Mouse (Mus musculus) limb, embryonic 12.5 days (tissue): ENCODE measurements at regions not wholly inside any gene's neighbourhood (a gene's known extent, or its start where the extent isn't known, plus 50 kb on each side); places are given as distances from the start of the nearest gene placed in this dataset.

ENCODE experiments used
- ATAC-seq: fragments of 200-750 bp; cut with Nextera tagmentation; 2 replicates; pipeline ENCODE4 v1.8.0; 2017; ENCODE audit warnings: low read depth, moderate TSS enrichment; ENCODE audit not compliant: insufficient number of reproducible peaks, insufficient read depth, low FRiP score, low TSS enrichment
- H3K27ac ChIP-seq: fragments of 300-500 bp; sonication (generic); 2 replicates; pipeline ENCODE4 v1.5.1; 2016; ENCODE audit warnings: mild to moderate bottlenecking, moderate library complexity
- H3K27me3 ChIP-seq: fragments of 300-500 bp; sonication (generic); 2 replicates; pipeline ENCODE4 v1.6.1; 2016; ENCODE audit warnings: mild to moderate bottlenecking, moderate library complexity
- H3K36me3 ChIP-seq: fragments of 300-500 bp; sonication (generic); 2 replicates; pipeline ENCODE4 v1.6.1; 2016; ENCODE audit warnings: mild to moderate bottlenecking, moderate library complexity
- H3K4me1 ChIP-seq: fragments of 300-500 bp; sonication (generic); replicated peaks from 2 replicates; pipeline ENCODE4 v1.6.1; 2016
- H3K4me2 ChIP-seq: fragments of 300-500 bp; sonication (generic); 2 replicates; pipeline ENCODE4 v1.6.1; 2016; ENCODE audit warnings: mild to moderate bottlenecking, moderate library complexity
- H3K4me3 ChIP-seq: fragments of 300-500 bp; sonication (generic); replicated peaks from 2 replicates; pipeline ENCODE4 v1.5.1; 2016; ENCODE audit warnings: mild to moderate bottlenecking
- H3K9ac ChIP-seq: fragments of 300-500 bp; sonication (generic); replicated peaks from 2 replicates; pipeline ENCODE4 v1.6.1; 2016; ENCODE audit warnings: mild to moderate bottlenecking, moderate library complexity
- H3K9me3 ChIP-seq: fragments of 300-500 bp; sonication (generic); 2 replicates; pipeline ENCODE4 v1.6.1; 2016; ENCODE audit warnings: mild to moderate bottlenecking, moderate library complexity
- WGBS: fragments of 180-500 bp; shearing (Covaris S2); methylation state at CpG from one replicate; pipeline ENCODE4 v1.1.7; 2016; 5-methylcytosine and 5-hydroxymethylcytosine counted together

DNA sequence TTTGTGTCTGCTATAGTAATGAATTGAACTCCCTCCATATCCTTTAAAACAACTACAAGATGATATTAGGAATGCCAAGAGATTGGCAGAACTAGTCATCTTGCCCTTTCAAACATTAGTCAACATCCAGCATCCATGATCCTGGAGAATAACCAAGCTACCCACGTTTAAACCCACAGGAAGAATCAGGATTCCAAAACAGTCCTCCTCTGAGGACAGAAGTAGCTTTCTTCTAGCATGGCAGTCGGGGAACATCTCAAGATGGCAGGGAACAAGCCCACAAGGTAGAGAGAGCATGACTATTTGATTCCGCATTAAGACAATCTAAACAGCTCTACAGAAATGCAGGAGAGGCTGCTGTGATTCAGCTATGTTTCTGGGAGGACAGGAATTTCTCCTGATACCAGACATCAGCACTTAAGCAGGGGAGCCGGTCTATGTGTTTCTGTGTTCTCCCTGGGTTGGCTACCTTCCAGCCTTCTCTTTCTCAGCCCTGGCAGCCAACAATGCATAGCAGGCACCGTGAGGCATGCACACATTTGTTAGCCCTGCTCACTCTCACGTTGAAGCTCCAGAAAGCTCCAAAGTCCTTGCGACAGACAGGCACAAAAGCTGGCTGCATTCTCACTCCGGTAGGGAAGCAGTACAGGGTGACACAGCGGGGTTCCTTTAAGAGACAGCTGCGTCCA lies 138.8 kb downstream of the Dhx15 start:
- 62% methylated on average over 10 of the region's 10 CpGs for WGBS
- no peak for ATAC-seq
- H3K36me3 ChIP-seq, result no peaks in the 10 kb centered on the region

DNA sequence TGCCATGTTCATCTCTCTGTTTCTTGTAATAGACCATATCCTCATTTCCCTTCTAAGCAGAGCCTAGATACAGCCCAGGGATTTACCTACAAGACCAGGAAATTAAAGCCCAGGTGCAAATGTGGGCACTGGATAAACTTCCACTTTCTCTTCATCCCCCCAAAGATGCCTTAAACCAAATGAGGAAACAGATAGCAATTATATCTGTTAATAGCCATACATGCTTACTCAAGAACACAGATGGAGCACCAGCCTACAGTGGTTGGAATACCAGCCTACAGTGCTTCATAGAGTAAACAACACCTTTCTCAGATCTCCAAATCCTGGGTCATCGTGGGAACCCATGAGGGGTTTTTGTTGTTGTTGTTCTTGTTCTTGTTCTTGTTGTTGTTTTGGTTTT lies 141.5 kb downstream of the Dhx15 start:
- Histone ChIP-seq H3K4me3 (no peak overlapping the region), H3K27ac (no peak overlapping the region), H3K9ac (no peak overlapping the region), H3K36me3 (no peaks in the 10 kb centered on the region), H3K9me3 (no peaks in the 10 kb centered on the region), H3K4me2 (no peak overlapping the region), H3K27me3 (no peaks in the 10 kb centered on the region), H3K4me1 (no peaks in the 10 kb centered on the region)
- ATAC-seq, result no peak
- 85% methylated on average over 1 of the region's 1 CpGs for WGBS

More for the DNA sequence above, 138.8 kb downstream of the Dhx15 start:
- Histone ChIP-seq H3K9ac (no peak overlapping the region), H3K27me3 (no peaks in the 10 kb centered on the region), H3K4me1 (no peaks in the 10 kb centered on the region), H3K4me3 (no peak overlapping the region), H3K9me3 (no peaks in the 10 kb centered on the region), H3K27ac (no peak overlapping the region), H3K4me2 (no peak overlapping the region)

DNA sequence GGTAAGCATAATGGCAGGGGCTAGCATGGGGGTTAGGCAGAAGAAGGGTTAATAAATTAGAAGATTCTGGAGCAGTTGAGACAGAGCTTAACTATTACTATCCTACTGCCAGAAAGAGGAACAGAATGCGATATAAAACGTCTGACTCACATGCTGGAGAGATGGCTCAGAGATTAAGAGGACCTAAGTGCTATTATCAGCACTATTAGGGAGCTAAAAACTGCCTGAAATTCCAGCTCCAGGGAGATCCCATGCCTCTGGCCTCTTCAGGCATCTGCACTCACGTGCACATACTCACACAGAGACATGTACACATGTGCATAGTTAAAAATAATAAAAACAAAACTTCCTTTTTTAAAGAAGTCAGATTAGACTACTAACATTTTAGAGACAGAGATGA lies 143.6 kb downstream of the Dhx15 start:
- Histone ChIP-seq H3K4me1 (no peaks in the 10 kb centered on the region), H3K9me3 (no peaks in the 10 kb centered on the region), H3K4me3 (no peak overlapping the region), H3K9ac (no peak overlapping the region), H3K27me3 (no peaks in the 10 kb centered on the region), H3K36me3 (no peaks in the 10 kb centered on the region), H3K27ac (no peak overlapping the region), H3K4me2 (no peak overlapping the region)
- 91% methylated on average over 3 of the region's 3 CpGs for WGBS
- no peak for ATAC-seq

DNA sequence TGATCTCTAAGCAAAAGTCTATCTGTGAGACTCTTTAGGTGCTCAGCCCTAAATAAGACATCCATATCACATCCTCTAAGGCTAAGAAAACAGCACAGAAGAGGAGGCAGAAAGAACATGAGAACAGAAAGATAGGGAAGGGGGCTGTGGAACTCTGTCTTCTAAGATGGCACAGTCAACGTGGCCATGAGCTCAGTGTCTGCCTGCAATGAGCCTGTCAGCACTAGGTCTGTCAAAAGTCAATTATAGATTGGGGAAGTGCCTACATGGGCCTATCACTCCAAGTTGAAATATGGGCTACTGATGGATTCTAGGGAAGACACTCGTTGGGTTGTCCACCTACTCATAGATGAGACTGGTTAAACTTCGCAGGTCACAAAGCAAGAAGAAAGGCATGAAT lies 146.2 kb downstream of the Dhx15 start:
- Histone ChIP-seq H3K4me3 (no peak overlapping the region), H3K27me3 (no peaks in the 10 kb centered on the region; the same call in 1 of the 2 replicates), H3K36me3 (no peaks in the 10 kb centered on the region), H3K9me3 (no peaks in the 10 kb centered on the region), H3K9ac (no peak overlapping the region), H3K4me1 (no peaks in the 10 kb centered on the region), H3K4me2 (no peak overlapping the region), H3K27ac (no peak overlapping the region)
- no peak for ATAC-seq
- 81% methylated on average over 3 of the region's 3 CpGs for WGBS

DNA sequence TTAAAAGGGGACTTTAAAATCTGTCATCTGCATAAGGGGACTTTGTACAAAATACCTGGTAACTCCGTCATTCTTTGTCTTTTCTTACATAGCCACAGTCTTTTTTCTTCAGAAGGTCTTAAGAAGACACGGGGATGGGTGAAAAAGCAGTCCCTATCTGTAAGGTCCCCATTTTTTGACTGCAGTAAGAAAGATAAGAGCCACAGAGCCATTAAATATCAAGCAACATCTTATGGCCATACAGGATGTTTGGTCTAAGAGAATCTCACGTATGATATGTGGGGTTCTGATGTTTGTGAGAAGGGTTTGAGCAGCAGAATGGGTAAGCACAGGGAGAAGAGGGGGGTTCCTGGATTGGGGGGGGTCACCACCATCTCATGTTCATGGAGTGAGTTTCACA lies 148.9 kb downstream of the Dhx15 start:
- Histone ChIP-seq H3K4me3 (no peak overlapping the region), H3K4me2 (no peak overlapping the region), H3K27ac (no peak overlapping the region), H3K4me1 (no peaks in the 10 kb centered on the region), H3K36me3 (no peaks in the 10 kb centered on the region), H3K9me3 (no peaks in the 10 kb centered on the region), H3K27me3 (no peaks in the 10 kb centered on the region; the same call in 1 of the 2 replicates), H3K9ac (no peak overlapping the region)
- no peak for ATAC-seq
- 86% methylated on average over 3 of the region's 3 CpGs for WGBS

DNA sequence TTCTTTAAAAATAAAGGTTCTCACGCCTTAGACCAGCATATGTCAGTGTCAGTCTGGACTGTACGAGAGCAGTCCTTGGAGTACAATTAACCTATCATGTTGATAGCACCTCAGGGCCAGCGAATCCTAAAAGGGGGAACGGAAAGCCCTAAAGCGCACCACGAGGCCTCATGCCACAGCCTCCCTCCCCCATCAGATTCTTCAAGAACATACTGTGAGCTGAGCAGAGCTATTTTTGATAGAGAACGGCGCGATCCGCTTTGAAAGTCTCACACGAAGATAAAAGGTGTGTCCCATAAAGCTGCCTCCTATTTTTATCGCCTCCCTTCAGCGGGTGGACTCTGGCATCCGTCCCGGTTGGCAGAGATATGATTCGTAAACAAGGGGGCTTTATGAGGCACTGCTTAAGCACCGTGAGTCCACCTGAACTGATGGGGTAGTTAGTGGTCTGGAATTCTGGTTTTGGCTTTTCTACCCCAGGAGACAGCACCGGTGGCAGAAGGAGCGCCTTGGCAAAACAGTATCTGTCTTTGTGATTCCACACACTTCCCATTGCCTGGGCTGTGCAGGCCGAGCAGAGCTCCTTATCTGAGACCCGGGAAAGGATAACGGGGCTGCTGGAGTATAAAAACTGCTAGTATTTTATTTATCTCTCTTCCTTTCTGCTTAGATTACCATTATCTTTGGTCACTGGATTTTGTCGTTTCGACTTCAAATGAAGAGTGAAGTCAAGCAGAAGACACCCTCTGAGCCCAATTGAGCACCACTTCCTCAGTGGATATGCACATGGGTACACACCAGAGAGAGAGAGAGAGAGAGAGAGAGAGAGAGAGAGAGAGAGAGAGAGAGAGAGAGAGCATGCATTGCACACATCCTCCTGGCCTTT lies 149.6 kb downstream of the Dhx15 start:
- Histone ChIP-seq H3K4me3 (no peak overlapping the region), H3K9ac (no peak overlapping the region), H3K4me2 (no peak overlapping the region), H3K9me3 (no peaks in the 10 kb centered on the region), H3K36me3 (no peaks in the 10 kb centered on the region), H3K4me1 (no peaks in the 10 kb centered on the region), H3K27ac (no peak overlapping the region), H3K27me3 (no peaks in the 10 kb centered on the region; the same call in 1 of the 2 replicates)
- ATAC-seq, result no peak
- WGBS, result 77% methylated on average over 24 of the region's 24 CpGs

DNA sequence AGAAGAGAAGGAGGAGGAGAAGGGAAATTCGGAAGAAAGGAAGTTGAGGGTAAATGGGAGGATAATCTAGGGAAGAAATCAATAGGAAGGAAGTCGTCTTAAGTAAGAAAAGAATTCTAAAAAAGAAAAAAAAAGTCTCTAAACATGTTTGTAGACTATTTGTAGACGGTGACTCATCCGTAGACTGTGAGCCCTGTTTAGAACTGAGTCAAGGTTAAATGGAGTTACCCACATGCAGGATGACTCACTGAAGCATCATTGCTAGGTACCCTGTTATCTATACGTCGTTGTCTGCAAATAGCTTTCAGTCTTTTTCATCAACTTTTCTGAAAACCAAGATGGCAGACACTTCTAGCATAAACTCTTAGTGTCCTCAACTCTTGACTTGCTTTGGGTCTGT lies 155.0 kb downstream of the Dhx15 start:
- Histone ChIP-seq H3K9ac (no peak overlapping the region), H3K4me1 (no peaks in the 10 kb centered on the region), H3K27me3 (no peaks in the 10 kb centered on the region), H3K27ac (no peak overlapping the region), H3K36me3 (no peaks in the 10 kb centered on the region), H3K4me2 (no peak overlapping the region), H3K9me3 (no peaks in the 10 kb centered on the region), H3K4me3 (no peak overlapping the region)
- no peak for ATAC-seq
- 87% methylated on average over 6 of the region's 6 CpGs for WGBS

DNA sequence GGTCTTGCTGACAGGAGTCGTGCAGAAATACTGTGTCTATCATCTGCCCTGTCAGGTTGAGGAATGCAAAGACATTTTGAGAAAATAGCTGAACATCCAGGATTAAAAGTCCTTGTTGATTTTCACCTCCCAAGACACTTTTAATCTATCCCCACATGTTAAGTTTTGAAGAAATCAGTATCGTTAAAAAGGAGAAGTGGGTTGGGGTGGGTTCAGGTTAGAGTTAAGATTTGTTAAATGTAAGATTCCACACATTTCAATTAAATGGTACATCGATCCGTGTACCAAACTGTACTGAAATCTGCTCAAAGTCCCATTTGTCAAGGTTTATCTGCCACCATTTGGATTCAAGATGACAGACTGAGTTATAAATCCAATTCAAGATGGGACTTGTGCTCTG lies 162.8 kb downstream of the Dhx15 start:
- ATAC-seq, result no peak
- no peaks in the 10 kb centered on the region for H3K36me3 ChIP-seq
- H3K9me3 ChIP-seq, result no peaks in the 10 kb centered on the region
- no peak overlapping the region for H3K9ac ChIP-seq
- H3K27ac ChIP-seq, result no peak overlapping the region
- no peak overlapping the region for H3K4me2 ChIP-seq
- no peaks in the 10 kb centered on the region for H3K4me1 ChIP-seq
- no peaks in the 10 kb centered on the region for H3K27me3 ChIP-seq
- no peak overlapping the region for H3K4me3 ChIP-seq
- WGBS, result 87% methylated on average over 4 of the region's 4 CpGs

DNA sequence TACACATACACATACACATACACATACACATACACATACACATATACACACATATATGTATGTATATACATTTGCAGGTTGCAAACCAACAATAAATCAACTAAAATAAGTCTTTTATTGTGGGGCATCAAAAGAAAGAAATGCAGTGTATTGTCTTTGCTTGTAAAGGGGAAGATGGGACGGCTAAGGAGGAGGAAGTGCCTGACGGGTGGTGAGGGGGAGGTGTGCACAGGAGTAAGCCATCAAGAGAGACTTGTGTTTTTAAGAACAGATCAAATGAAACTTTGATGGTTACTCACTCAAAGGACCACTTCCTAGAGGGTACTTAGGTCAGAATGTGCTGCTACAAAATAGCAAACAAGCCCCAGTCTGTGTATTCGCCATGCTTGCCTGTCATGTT lies 164.2 kb downstream of the Dhx15 start:
- no peak overlapping the region for H3K4me2 ChIP-seq
- H3K4me3 ChIP-seq, result no peak overlapping the region
- 69% methylated on average over 3 of the region's 3 CpGs for WGBS
- H3K27ac ChIP-seq, result no peak overlapping the region
- ATAC-seq, result no peak
- H3K9ac ChIP-seq, result no peak overlapping the region
- H3K9me3 ChIP-seq, result no peaks in the 10 kb centered on the region
- H3K4me1 ChIP-seq, result no peaks in the 10 kb centered on the region
- no peaks in the 10 kb centered on the region for H3K36me3 ChIP-seq
- no peaks in the 10 kb centered on the region for H3K27me3 ChIP-seq

DNA sequence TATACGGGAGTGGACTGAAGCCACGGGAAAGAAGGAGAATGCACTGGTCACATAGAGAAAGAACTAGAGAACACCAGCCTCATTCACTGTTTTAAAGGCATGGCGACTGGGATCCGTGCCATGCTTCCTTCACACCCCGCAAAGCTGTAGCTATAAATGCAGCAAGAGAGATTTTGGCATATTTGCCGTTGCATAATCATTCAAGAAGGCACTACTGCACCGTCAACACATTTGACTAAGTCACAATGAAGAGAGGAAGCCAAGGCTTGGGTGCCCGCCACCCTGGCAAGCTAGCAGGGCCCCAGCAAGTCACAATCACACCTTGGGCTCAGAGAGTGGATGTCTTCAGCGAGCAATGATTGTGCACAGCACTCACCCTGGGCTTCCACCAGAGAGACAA lies 167.1 kb downstream of the Dhx15 start:
- Histone ChIP-seq H3K4me1 (no peaks in the 10 kb centered on the region), H3K4me2 (no peak overlapping the region), H3K27ac (no peak overlapping the region), H3K4me3 (no peak overlapping the region), H3K9me3 (no peaks in the 10 kb centered on the region), H3K27me3 (no peaks in the 10 kb centered on the region), H3K9ac (no peak overlapping the region), H3K36me3 (no peaks in the 10 kb centered on the region)
- WGBS, result 76% methylated on average over 9 of the region's 9 CpGs
- no peak for ATAC-seq

DNA sequence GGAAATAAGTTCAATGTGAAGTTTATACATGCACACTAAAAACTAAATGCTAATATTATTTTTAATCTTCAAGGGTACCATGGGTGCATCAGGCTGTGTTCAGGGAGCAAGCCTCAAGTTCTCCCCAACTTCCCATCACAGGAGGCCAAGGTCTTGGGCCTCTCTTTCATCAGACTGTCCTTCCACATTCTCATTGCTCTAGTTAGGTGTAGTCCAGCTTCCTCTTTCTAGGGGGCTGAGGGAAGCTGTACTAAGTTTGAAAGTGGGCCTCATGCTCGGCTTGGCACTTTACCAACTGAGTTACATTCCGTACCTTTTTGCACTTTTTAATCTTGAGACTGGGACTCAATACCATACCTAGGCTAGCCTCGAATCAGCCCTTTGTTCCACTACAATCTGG lies 173.3 kb downstream of the Dhx15 start:
- no peaks in the 10 kb centered on the region for H3K4me1 ChIP-seq
- no peak for ATAC-seq
- H3K4me3 ChIP-seq, result no peak overlapping the region
- H3K36me3 ChIP-seq, result no peaks in the 10 kb centered on the region
- H3K9me3 ChIP-seq, result no peaks in the 10 kb centered on the region
- H3K27ac ChIP-seq, result no peak overlapping the region
- H3K9ac ChIP-seq, result no peak overlapping the region
- 82% methylated on average over 3 of the region's 3 CpGs for WGBS
- no peak overlapping the region for H3K4me2 ChIP-seq
- H3K27me3 ChIP-seq, result no peaks in the 10 kb centered on the region
